Mouse (Mus musculus) liver, postnatal 0 days (tissue): Measurements from ENCODE around the gene Elf4. TPM values are rescaled to one million over a fixed set of nuclear protein-coding genes. Genes with fewer than 3 reads are reported as not detected.

ENCODE experiments used
- ATAC-seq: fragments of 200-750 bp; cut with Nextera tagmentation; 2 replicates; pipeline ENCODE4 v1.8.0; 2017; ENCODE audit warnings: mild to moderate bottlenecking, moderate library complexity
- DNase-seq: peaks from one replicate; pipeline ENCODE4 v3.0.0-alpha.2; 2016
- H3K27ac ChIP-seq: fragments of 300-500 bp; sonication (generic); 2 replicates; pipeline ENCODE4 v1.5.1; 2014; ENCODE audit warnings: antibody characterized with exemption, moderate library complexity, mild to moderate bottlenecking, low read depth
- H3K27me3 ChIP-seq: fragments of 300-500 bp; sonication (generic); 2 replicates; pipeline ENCODE4 v1.6.1; 2014; ENCODE audit warnings: low read length, control low read depth, mixed read lengths; ENCODE audit not compliant: insufficient read depth
- H3K36me3 ChIP-seq: fragments of 300-500 bp; sonication (generic); replicated peaks from 2 replicates; pipeline ENCODE4 v1.6.1; 2014; ENCODE audit warnings: mild to moderate bottlenecking, control low read depth, low read length, moderate library complexity, mixed read lengths; ENCODE audit not compliant: insufficient read depth
- H3K4me1 ChIP-seq: fragments of 300-500 bp; sonication (generic); 2 replicates; pipeline ENCODE4 v1.6.1; 2014; ENCODE audit warnings: antibody characterized with exemption, mild to moderate bottlenecking, control low read depth; ENCODE audit not compliant: insufficient read depth
- H3K4me2 ChIP-seq: fragments of 300-500 bp; sonication (generic); 2 replicates; pipeline ENCODE4 v1.6.1; 2014; ENCODE audit warnings: low read depth, mild to moderate bottlenecking, low read length, moderate library complexity, mixed read lengths
- H3K4me3 ChIP-seq: fragments of 300-500 bp; sonication (generic); 2 replicates; pipeline ENCODE4 v1.5.1; 2014; ENCODE audit warnings: low read depth, low read length
- H3K9ac ChIP-seq: fragments of 300-500 bp; sonication (generic); replicated peaks from 2 replicates; pipeline ENCODE4 v1.6.1; 2014; ENCODE audit warnings: mild to moderate bottlenecking, moderate library complexity
- H3K9me3 ChIP-seq: fragments of 300-500 bp; sonication (generic); 2 replicates; pipeline ENCODE4 v1.6.1; 2016; ENCODE audit warnings: mild to moderate bottlenecking, control low read depth, low read length, mixed read lengths
- CTCF ChIP-seq: sonication (generic); IDR thresholded peaks from 2 replicates; pipeline ENCODE4 v1.5.1; 2016; ENCODE audit warnings: antibody characterized with exemption, low read depth
- EP300 ChIP-seq: IDR thresholded peaks from 2 replicates; pipeline ENCODE4 v1.6.1; 2016; ENCODE audit warnings: antibody characterized with exemption, low read depth, mild to moderate bottlenecking
- WGBS: fragments of 180-500 bp; shearing (Covaris S2); extraction: QIAGEN DNeasy Blood & Tissue Kit; methylation state at CpG from one replicate; pipeline ENCODE4 v1.1.7; 2014; ENCODE audit not compliant: insufficient replicate concordance; 5-methylcytosine and 5-hydroxymethylcytosine counted together
- polyA plus RNA-seq: library from polyadenylated mRNA; unstranded; fragments of >200 nt; fragmentation: Nextera tagmentation; extraction: Ambion mirVana; gene quantifications from 2 replicates; pipeline ENCODE4 v1.2.1, GENCODE M21; 2015

The Elf4 gene
- polyA plus RNA-seq, 1 experiment from 2014 or later = 1.5 TPM

DNA sequence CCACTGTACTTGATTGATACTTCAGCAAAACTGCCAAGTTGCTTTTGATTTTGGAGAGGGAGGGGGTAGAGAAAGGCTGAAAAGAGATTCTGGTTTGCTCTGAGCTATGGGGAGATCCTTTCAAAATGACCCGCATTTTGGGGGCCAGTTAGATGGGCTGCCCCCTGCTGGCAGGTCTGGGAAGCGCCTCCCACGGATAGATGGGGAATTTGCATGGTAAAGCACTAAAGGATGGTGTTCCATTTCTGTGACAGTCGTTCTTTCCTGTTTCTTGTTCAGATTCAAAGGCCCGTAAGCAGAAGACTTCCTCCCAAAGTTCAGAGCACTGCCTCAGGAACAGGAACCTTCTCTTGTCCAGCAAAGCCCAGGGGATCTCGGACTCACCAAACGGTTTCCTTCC, 79.3 kb downstream of the Elf4 start:
- Histone ChIP-seq H3K9me3 (no peaks in the 10 kb centered on the region), H3K36me3 (peaks cover 14% of the 10 kb centered on the region; the same call in 1 of the 2 replicates), H3K27ac (no peak overlapping the region), H3K4me2 (no peak overlapping the region), H3K27me3 (no peaks in the 10 kb centered on the region), H3K9ac (no peak overlapping the region), H3K4me3 (no peak overlapping the region), H3K4me1 (no peaks in the 10 kb centered on the region)
- peak; percentile 67 for DNase-seq
- 45% methylated on average over 7 of the region's 7 CpGs for WGBS
- ATAC-seq = no peak
- TF ChIP-seq CTCF (peak; percentile 79), EP300 (no peak)

DNA sequence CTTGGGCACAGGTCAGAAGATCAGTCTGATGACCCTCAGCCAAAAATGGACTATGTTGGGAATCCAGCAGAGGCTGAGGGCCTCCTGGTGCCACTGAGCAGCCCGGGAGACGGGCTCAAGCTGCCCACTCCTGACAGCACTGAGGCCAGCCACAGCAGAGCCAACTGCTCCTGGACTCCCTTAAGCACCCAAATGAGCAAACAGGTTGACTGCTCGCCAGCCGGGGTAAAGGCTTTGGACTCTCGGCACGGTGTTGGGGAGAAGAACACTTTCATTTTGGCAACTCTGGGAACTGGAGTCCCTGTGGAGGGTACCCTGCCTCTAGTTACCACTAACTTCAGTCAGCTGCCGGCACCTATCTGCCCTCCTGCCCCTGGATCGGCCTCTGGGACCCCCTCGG, 95.1 kb downstream of the Elf4 start:
- no peak overlapping the region for H3K27ac ChIP-seq

DNA sequence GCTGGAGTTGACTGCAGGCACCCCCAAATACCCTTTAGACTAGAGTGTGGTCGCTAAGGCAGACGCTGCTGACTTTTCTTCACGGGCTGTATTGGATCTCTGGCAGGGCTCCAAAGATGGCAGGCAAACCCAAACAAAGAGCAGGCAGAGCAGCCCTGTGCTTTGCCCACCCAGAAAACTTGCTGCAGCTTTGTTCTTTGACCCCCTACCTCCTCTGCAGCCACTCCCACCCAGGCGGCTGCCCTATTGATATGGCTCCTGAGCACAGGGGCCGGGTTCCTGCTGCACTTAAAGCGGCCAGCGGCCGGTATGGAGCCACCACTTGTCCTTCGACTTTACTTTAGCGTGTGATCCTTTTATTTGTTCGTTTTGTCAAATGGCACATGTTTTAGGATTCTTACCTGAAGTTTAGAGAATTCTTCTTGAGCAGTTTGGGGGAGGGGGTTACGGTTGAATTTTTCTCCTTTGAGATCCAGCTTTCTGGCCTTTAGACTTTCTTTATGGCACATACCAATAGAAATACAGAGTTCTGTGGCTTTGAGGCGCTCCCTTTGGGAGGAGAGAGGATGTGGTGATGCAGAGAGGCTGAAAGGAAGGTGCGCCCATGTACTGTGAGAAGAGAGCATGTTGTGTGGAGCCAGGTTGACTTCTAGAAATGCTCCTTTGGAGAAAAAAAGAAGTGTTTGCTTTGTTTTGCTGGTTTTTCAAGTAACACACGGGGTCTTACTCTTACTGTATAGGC, 96.9 kb downstream of the Elf4 start:
- H3K4me2 ChIP-seq = no peak overlapping the region
- H3K36me3 ChIP-seq = peaks cover 8% of the 10 kb centered on the region
- TF ChIP-seq EP300 (no peak), CTCF (no peak)
- H3K9me3 ChIP-seq = no peaks in the 10 kb centered on the region
- no peaks in the 10 kb centered on the region; the same call in 1 of the 2 replicates for H3K27me3 ChIP-seq
- DNase-seq (no peak), ATAC-seq (no peak)
- H3K27ac ChIP-seq = no peak overlapping the region
- H3K9ac ChIP-seq = no peak overlapping the region
- no peak overlapping the region for H3K4me3 ChIP-seq
- H3K4me1 ChIP-seq = no peaks in the 10 kb centered on the region
- 63% methylated on average over 15 of the region's 15 CpGs for WGBS

More for the DNA sequence above, 95.1 kb downstream of the Elf4 start:
- no peak overlapping the region for H3K4me2 ChIP-seq
- H3K4me1 ChIP-seq = no peaks in the 10 kb centered on the region
- H3K36me3 ChIP-seq = peaks cover 8% of the 10 kb centered on the region; the same call in 1 of the 2 replicates
- no peaks in the 10 kb centered on the region; the same call in 1 of the 2 replicates for H3K27me3 ChIP-seq
- ATAC-seq = no peak
- H3K9ac ChIP-seq = no peak overlapping the region
- H3K9me3 ChIP-seq = no peaks in the 10 kb centered on the region
- no peak overlapping the region for H3K4me3 ChIP-seq
- no peak for DNase-seq
- TF ChIP-seq EP300 (no peak), CTCF (no peak)
- 69% methylated on average over 9 of the region's 9 CpGs for WGBS

Other genes starting within 250 kb of the Elf4 start
- 7.9 and 8.1 TPM in 2 replicates for gene Utp14a, start 206.3 kb downstream of the Elf4 start, polyA plus RNA-seq
- 1.5 TPM in 2 replicates for gene Bcorl1, start 121.8 kb downstream of the Elf4 start, polyA plus RNA-seq
- 64.0 and 67.7 TPM in 2 replicates for gene Aifm1, start 50.4 kb upstream of the Elf4 start, polyA plus RNA-seq
- 0.18 and 0.21 TPM in 2 replicates for gene Rab33a, start 56.2 kb upstream of the Elf4 start, polyA plus RNA-seq
- 1.8 and 1.9 TPM in 2 replicates for gene Zfp280c, start 131.4 kb upstream of the Elf4 start, polyA plus RNA-seq
- 3.1 and 3.4 TPM in 2 replicates for gene Slc25a14, start 160.3 kb upstream of the Elf4 start, polyA plus RNA-seq
- not detected in 2 replicates for gene Gpr119, start 211.3 kb upstream of the Elf4 start, polyA plus RNA-seq
- gene Rbmx2, start 231.9 kb upstream of the Elf4 start, polyA plus RNA-seq = 10.2 and 10.5 TPM in 2 replicates